Mouse (Mus musculus) embryo, embryonic 10 days (tissue): Measurements from ENCODE around the gene Ttc39b.

Source experiments
- DNase-seq: peaks from one replicate; pipeline ENCODE4 v3.0.0-alpha.2; 2015; ENCODE audit warnings: low spot score

The Ttc39b gene

DNA sequence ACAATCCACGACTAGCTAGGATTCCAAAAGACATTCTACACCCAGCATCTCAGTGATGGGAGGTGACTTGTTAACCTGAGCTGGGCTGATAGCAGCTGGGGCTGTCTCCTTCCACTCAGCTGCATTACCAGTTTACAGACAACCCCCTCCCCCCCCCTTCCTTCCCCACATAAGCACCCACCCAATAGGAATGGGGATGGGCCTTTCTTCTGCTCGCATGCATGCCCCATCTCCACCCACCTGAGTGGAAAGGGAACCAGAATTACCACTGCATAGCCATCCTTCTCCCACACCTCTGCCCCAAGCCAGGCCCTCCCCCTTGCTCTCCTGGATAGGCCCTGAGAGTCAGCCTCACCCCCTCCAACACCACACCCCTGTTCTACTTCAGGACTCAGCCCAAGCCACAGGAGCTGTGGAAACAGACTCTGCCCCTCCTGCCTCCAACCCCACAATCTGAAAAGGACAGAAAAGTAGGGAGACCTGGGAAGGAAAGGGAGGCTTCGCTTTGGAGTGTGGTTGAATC lies 6.2 kb downstream of the Ttc39b start:
- no peak for DNase-seq

DNA sequence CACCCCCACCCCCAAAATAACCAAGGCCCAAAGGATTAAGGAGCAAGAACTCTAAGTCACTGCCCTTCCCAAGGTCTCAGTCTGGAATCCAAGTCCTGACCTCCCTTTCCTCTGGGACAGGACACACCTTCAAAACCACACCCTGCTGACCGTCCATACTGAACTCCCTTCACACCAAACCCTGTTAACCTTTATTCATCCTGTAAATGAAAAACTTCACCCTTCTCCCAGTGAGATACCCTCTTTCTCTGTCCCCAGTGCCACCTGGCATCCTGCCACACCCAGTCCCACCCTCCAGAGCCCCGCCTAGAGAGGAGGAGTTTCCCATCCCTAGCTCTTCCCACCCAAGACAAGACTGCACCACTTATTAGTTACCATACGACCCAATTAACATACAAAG lies 7.3 kb downstream of the Ttc39b start:
- no peak for DNase-seq

DNA sequence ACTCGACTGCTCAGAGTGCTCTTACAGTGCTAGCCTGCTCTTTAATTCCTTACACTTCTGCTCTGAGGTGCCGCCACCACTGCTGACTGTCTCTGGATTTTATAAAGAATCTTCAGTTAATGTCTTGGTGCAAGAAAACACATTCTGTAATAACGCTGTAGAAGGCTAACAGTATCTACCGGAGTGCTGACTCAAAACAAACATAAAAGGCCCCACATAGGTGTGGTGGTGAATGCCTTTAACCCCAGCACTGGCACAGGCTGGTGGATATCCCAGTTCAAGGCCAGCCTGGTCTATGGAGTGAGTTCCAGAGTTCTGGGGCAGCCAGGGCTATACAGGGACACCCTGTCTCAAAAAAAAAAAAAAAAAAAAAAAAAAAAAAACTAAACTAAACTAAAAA lies 8.1 kb downstream of the Ttc39b start:
- DNase-seq = no peak

DNA sequence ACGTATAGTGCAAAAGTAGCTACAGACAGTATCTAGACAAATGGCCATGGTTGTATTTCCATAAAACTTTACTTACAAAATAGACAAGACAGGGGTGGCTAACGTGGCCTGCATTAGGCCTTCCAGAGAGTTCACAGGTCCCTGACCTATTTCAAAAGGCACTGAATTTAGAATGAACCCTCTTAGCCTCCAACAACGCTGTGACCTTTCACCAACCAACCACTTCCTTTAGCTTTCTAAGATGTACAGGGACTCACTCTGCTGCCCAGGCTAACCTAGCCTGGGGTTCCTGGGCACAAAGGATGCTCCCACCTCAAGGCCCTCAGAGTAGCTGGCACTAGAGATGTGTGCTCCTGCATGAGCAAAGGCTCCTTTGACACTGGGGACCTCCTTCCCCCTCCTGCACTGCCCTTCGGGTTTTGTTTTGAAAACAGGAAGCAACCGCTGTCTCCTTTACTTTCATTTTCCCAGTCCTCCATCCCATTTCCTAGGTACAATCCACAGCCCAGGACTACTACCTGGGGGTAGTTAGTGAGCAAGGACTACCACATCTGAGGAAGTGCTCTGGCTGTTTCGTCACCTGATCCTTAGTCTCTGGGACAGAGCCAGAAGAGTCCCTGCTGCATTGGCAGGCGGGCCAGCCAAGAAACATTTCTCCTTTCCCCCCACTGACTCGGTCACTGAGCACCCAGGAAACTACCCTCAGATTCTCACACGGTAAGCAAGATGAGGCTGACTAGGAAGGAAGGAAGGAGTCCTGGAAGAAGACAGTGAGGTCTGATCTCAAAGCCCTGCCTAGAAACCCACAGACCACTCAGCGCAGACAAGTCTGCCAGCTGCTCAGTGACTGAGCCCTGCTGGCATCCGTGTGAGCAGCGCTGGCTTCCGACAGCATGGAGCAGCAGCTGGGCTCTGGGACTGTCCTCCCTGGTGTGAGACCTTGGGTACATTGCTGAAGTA lies 8.9 kb downstream of the Ttc39b start:
- DNase-seq = no peak

DNA sequence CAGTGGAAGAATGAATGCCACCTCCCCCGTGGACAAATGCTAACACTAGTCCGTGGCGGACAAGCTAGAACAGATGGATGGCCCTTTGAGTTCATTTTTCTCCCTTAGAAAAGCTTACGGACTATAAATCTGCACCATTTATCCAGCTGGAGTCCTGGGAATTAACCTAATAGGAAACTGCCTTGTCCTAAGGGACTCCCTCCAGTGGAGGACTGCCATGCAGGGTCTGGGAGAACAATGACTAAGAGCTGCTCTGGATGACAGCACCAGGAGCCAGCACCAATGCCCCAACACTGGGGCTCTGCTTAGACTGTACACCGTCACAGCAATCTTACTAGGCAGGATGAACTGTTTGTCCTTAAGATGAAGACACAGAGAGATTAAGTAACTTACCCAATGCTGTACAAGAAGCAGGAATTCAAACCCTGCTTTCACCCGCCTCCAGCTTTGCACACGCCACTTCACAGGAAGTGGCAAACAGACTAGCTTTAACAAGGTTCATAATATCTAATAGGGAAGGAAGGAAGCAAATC lies 9.7 kb downstream of the Ttc39b start:
- DNase-seq = no peak

DNA sequence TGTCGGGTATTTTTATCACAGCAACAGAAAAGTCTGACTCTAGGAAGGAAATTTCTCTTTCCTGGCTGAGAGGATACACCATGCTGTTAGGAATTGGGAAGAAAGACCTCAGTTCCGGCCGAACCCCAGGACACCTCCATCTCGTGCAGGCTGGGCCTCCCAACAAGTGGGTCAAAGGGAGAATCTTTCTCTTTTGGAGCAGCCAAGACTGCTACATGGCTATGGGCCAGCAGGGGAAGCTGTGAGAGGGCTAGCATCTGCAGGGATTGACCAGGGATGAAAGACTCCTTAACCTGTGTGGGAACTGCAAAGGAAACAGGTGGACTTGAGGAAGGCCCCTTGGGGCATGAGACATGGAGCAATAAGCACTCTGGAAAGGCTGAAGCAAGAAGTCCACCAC lies 11.7 kb downstream of the Ttc39b start:
- no peak for DNase-seq

DNA sequence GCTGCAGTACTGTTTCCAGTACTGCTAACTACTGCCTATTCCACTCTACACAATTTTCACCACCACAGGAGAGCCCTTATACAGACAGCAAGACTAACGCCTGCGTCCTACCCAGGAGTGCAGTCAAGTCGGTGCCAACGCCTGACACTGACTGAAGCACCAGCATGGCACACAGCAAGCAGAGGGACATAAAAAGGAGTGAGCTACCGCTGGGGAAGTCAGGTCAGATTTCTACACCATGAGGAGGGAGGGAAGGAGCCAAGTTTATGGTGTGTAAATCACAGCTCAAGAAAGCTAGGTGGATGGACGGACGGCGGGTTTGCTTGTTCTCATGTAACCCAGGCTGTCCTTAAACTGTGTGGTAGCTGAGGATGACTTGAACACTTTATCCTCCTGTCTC lies 12.6 kb downstream of the Ttc39b start:
- DNase-seq = no peak

DNA sequence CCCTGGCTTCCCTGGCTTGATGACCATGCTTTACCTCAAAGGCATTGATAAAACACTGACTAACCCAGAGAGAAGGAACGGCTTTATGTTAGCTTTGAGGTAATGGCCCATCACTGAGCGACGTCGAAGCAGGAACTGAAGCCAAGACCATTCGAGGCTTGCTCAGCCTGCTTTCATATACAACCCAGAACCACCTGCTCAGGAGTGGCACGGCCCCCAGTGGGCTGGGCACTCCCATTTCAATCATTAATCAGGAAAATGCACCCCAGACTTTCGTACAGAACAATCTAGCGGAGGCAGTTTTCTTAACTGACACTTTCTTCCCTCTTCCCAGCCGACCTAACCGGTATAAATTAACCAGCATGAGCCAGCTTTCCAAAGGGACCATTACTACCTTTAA lies 13.1 kb downstream of the Ttc39b start:
- no peak for DNase-seq

DNA sequence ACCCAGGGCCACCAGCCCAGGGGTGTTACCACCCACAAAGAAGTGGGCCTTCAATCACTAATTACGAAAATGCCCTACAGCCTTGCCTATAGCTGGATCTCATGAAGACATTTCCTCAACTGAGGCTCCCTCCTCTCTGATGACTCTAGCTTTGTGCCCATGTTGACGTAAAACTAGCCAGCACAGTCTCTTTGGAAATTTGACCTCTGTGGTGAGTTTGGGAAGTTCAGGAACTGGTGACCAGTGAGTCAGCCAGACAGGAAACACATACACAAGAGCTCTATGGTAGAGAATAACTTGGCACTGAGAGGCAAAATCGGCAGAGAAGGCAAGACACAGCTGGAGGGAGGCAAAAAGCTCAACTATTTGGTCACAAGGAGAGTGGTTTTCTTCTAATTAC lies 15.1 kb downstream of the Ttc39b start:
- no peak for DNase-seq

DNA sequence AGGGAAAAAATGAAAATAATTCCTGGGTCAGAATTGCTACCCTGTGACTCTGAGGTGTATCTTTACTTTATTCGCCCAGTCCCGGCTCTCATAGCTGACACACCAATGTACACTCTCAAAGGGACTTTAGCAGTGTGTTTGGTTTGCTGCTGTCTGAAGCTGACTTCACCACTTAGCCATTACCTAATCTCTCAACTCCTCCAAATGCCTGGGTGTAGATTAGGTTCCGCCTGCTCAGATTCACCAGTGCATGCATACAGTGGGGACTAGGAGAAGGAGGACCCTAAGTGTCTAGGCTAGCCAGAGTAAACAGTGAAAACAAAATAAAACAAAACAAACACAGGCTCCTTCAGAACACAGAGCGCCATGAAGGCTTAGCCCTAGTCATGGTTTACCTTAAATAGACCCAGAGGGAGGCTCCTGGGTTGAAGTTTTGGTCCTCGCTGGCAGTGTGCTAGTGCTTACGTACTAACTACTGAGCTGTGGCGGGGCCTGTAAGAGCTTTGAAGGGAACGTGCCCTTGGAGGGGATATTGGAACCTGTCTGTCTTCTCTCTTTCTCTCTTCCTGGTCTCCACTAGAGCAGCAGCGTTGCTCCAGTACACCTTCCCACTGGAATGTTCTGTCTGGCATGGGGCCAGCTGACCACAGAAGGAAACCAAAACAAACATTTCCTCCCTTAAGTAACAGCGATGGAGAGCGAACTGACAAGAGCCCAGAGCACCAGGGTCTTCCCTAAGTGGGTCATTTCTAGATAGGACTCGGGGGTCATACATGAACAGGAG lies 16.2 kb downstream of the Ttc39b start:
- no peak for DNase-seq

DNA sequence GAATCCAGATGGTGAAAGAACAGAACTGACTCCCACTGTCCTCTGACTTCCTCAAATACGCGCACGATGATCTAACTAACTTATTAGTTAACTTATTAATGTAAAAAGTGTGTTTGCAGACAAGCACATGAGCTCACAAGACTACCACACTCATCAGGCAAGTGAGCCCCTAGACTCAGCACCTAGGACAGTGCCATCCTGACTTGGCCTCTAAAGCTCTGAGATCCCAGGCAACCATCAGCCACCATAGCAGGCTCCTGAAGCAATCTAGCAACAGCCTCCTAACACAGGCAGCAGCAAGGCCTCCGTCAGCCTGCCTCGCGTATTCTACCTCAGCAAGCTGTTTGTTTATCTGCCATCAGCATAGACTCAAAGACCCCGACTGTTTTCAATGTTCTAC lies 17.2 kb downstream of the Ttc39b start:
- peak; percentile 36 for DNase-seq

DNA sequence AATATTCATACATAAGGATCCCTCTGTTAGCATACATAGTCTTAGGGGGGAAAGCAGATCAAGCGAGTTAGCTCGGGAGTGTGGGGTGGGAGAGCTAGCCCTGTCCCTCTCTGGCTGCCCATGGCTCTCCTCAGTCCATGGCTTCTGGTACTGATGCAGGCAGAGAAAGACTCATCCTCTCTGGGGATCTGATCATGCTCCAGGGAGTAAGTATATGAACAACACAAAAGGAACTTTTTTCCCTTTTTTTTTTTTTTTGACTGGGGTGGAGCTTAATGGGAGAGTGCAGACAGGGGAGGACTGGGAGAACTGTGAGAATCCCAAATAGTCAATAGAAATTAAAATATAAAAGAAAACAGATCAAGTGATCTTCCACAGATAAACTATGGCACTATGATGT lies 19.0 kb downstream of the Ttc39b start:
- no peak for DNase-seq

DNA sequence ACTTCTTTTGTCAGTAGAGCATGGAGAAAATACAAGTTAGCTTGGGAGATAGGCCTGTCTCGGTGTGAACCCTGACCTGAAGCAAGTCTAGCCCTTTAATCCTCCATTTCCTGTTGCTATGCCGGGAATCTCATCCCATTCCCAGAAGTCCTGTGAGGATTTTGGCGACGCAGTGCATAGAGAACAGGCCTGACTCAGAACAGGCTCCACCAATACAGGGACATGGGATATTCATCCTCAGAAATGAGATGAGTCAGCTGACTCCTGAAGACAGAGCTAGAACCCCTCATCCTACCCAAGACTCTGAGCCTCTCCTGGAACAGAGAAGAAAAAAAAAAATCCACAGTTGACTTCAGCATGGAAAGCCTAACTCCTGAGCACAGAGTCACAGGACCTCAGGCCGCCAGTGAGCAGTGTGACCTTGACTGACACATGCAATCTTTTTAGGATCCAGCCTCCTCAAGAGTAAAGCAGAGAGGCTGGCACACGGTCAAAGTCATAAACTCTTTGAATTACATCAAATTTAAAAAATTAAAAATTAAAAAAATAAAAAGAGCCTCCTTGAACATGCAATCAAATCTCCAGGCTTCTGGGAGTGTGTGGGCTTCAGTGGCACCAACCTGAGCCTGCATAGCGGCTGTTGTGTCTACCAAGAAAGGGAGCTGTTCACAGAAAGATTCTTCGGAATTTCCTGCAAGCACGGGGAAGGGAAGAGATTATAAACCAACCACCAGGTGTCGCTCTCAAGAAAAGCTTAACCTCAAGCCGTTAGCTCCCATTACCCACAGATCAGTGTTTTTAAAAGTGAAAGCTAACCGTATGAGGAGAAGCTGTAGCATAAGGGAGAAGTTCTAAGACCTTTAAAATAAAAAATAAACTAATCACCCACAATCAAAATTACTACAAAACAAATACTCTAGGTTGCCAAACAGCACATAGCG lies 20.9 kb downstream of the Ttc39b start:
- DNase-seq = peak; percentile 90

DNA sequence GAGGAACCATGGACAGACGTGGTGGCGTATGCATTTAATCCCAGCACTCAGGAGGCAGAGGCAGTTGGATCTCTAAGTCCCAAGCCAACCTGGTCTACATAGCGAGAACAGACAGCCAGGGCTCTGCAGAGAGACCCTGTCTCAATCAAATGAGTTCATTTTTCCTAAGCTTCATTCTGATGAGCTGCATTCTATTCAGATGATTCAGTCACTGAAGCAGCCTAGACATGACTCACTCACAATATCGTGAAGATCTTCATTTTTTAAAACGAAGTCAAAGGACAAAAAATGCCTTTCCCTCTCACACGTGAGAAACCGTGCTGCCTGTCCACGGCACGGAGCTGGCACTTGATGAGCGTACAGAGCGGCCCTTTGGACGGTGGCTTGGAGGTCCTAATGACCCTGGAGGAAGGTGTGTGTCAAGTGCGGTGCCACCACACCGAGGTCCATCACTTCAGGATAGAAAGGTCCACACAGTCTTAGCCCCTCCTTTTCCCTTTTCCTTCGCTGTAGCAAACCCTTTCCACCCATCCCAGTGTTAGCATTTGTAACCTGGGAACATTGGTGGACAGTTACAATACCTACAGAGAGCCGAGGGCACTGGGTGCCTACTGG lies 21.8 kb downstream of the Ttc39b start:
- no peak for DNase-seq

DNA sequence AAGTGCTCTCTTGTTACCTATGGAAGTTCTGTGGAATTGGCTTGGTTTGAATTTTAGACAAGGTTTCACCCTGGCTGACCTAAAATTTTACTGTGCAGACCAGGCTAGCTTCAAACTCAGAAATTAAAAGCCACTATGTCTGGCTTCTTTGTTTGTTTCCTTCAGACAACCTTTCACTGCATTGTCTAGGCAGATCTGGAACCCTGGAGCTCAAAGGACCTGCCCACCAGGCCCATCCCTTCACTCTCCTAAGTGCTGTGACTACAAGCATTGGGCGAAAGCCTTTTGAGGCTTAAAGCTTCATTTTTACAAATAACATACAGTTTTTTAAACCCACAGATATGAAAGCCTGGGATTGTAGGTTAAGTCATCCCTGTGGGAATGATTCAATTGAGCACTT lies 22.3 kb downstream of the Ttc39b start:
- no peak for DNase-seq

DNA sequence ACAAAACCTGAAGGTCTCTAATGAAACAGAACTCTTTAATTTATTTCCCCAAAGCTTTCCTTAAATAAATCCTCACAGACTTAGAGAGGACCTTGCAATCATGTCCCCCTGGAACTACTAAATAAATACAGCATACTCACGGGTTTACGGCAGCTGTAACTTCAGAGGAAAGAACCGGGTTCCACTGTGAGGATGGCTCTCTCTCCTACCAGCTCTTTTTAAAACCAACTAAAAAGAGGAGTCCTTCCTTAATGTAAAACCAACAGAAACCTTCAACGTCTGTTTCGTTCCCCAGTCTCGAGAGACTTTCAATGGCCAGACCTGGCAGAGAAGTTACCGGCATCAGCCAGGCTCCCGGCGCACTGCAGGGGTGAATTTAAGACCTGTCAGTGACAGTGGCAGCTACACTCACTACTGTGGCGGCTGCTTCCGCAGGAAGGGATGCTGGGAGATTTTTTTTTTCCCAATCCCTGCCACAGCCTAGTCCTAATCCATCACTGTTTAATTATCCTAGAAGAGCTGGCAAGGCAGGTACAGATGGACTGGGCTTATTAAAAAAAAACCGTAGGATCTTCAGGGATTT lies 39.2 kb downstream of the Ttc39b start:
- peak; percentile 66 for DNase-seq

DNA sequence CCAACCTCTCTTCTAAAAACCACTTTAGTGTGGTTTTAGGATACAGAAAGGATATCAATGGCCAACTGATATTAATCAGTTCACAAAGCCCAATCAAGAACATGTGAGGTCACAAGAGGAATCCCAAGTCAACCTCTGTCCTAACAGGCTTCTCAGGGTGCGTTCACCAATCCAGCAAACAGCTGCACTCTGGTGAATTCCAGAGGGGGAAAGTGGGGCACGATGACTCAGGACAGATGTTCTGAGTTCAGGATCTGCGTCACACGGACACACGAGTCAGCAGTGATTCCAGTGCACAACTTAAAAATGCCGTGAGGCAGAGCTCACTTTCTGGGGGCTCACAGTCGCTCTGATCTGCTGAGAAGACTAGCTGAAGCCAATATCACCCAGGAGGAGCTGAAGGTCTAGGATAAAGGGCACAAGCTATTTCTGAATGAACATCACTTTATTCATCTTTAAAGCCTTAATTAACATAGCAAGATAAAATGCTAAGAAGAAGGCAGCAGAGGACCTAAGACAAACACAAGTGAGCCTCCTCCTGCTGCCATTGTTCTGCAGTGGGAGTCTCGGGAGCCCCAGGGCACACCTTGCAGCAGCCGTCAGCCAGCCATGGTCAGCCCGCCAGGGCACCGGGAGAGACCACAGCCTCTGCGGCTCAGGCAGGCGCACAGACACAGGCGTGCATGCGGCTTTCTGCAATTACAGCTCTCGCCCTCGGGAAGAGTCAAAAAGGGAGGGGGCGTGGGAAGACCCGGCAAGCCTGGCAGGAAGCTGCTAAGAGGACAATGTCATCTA lies 39.9 kb downstream of the Ttc39b start:
- DNase-seq = peak; percentile 78

DNA sequence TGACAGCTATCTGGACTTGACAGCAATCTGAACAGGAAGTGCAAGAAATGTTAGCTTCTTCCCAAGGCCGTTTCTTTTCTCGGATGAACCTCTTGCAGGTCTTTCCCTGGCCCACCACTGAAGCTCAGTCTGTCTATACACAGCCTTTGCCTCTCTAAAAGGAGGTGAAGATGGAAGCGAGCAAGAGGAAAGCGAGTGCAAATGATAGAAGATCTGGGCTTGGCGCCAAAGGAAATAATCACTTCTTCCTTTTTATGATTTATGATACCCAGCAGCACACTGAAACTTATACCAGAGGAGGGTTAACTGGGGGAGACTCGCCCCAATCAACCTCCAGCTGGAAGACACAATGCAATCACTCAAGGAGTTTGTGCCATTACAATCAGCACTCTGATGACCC lies 41.6 kb downstream of the Ttc39b start:
- no peak for DNase-seq

DNA sequence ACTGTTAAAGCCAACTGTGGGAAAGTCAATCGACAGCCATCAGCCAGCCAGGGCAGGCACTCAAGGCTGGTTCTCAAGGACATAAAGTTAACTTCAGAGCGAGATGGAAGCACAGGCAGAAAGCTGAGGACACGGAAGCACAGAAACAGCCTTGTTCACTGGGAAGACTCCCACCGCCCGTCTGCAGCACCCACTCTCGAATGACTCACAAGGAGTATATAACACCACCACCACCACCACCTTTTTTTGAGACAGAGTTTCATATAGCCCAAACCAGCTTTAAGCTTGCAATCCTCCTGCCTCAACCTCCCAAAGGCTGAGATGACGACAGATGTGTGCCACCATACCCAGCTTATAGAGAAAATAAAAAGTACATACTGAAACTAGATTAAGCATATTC lies 44.8 kb downstream of the Ttc39b start:
- no peak for DNase-seq

DNA sequence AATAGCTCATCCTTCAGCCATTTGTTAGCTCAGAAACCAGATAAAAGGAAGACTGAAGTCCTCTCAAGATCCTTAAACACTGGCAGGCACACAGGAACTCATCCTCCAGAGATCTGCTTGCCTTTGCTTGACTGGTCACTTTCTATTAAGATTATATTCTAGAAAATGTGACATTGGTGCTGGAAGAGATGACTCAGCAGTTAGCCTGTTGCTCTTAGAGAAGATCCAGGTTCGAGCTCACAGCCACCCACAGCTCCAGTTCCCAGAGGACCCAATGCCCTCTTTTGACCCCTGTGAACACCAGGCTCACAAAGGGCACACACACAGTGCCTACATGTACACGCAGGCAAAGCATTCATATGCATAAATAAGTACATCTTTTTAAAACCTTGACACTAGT lies 49.8 kb downstream of the Ttc39b start:
- DNase-seq = no peak
